Mouse (Mus musculus) heart, postnatal 25 days (tissue): ENCODE results near the gene Ptges3l. TPM values are rescaled to one million over a fixed set of nuclear protein-coding genes. Genes with fewer than 3 reads are reported as not detected.
"Not testable (repeated sequence)": the region's sequence is repeated elsewhere in the genome, so short reads cannot be mapped to it uniquely, and the experiment has no call there.

Experiments used
- DNase-seq: peaks from one replicate; pipeline ENCODE4 v3.0.0; 2022; ENCODE audit warnings: low spot score
- intact Hi-C: fragments of 180-260 bp; cut with DNase I; formaldehyde crosslinking; loops from one replicate; pipeline ENCODE4 v1.15.1; 2025
- total RNA-seq, 2 experiments: library from RNA; stranded (reverse); gene quantifications; 2 replicates each; pipeline ENCODE4 v1.2.3; 2021

The Ptges3l gene
- total RNA-seq, 2 experiments from 2014 or later, result 69.0 to 80.2 TPM

DNA sequence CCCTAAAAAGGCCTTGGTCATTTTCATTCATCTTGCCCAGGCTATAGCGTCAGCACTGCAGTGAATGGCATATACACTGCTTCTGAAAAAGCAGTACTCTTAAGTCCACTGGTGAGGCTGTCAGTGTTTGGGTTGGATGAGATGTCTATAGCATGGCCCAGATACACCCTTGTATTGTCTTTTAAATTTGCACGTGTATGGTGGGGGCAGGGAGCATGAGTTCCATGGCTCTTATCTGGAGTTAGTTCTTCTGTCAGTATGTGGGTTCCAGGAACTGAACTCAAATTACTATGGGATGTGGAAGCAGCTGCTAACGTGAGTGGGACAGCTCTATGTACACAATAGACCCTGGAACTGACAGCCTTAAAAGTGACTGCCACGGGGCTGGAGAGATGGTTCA is 10.7 kb upstream of the Ptges3l start:
- no peak for DNase-seq
- intact Hi-C loops, result no loop called here

- no peak for DNase-seq
- intact Hi-C loops, result no loop called here
Observed at GRCm38 (mm10) chr11:101433396-101433795, 8.3 kb upstream of the Ptges3l start.

DNA sequence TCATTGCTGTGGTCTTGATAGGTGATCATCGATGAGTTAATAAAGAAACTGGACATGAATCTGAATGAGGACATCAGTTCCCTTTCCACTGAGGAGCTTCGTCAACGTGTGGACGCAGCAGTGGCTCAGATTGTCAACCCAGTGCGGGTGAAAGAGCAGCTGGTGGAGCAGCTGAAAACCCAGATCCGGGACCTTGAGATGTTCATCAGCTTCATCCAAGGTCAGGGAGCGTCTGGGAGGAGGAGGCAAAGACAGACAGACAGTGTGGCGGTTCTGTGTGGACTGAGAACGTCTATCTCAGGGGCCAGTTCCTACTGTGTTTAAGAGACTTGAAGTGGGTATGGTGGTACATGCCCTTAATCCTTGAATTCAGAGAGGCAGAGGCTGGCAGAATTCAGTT is 6.2 kb upstream of the Ptges3l start:
- DNase-seq, result no peak
- intact Hi-C loops, result no loop called here

DNA sequence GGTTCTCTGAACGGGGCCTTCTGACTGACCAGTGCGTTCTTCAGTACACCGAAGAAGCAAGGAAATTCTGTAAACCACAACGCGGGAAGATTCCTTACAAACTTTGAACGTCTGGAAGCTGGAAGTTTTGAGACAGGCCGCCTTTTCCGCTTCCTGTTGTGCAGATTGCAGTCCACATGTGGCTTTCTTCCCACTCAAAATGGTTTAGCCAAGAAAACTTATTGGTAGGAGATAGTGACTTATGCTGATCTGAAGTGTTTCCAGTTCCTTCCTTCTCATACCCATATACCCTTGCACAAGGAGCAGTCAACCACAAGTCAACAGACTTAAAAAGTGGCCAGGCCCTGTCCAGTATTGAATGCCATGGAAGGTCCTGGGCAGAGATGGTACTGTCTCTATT is 1.0 kb upstream of the Ptges3l start:
- no peak for DNase-seq
- intact Hi-C loops, result no loop called here

- intact Hi-C loops, result no loop called here
- DNase-seq, result no peak
Observed at GRCm38 (mm10) chr11:101424105-101424851, 855 bp downstream of the Ptges3l start, which contains the start of gene Gm27029. TSS of gene Gm27029 (minus strand) at chr11:101424796.

DNA sequence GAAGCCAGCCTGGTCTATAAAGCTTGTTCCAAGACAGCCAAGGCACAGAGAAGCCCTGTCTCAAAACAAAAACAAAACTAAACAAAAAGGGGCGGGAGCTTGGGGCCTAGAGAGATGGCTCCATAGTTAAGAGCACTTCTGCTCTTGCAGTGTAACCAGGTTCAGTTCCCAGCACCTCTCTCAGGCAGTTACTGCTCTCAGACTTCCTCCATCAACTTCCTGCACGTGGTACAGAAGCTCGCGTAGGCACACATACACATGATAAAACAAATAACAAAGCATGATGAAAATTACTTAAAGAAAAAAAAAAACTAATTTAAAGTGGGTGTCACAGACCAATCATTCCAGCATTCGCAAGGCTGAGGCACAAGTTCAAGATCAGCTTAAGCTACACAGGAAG is 5.0 kb downstream of the Ptges3l start:
- DNase-seq, result no peak
- intact Hi-C loops, result no loop called here

DNA sequence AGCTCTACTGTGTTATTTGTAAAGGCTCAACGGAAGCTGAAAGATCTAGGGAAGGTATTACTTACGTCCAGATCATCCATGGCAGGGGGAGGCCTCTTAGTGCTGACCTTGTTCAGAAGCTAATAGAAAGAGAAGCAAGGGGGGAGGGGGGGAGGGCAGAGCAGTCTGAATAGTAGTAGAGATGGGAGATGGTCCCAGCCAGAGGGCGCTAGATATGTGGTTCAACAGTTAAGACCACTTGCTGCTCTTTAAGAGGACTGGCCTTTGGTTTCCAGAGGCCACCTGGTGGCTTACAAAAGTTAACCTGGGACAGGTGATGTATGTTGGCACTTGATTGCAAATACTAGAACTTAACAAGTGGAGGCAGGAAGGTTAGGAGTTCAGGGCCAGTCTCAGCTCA is 5.5 kb downstream of the Ptges3l start:
- no peak for DNase-seq
- intact Hi-C loops, result no loop called here

GRCm38 (mm10) chr11:101418991-101419390 is 6.1 kb downstream of the Ptges3l start:
- intact Hi-C loops, result no loop called here
- no peak for DNase-seq

- intact Hi-C loops, result no loop called here
- peak; percentile 74 for DNase-seq
Observed at GRCm38 (mm10) chr11:101417101-101417855, 7.9 kb downstream of the Ptges3l start, which contains the start of gene Aarsd1. TSS of gene Aarsd1 (minus strand) at chr11:101417615.

DNA sequence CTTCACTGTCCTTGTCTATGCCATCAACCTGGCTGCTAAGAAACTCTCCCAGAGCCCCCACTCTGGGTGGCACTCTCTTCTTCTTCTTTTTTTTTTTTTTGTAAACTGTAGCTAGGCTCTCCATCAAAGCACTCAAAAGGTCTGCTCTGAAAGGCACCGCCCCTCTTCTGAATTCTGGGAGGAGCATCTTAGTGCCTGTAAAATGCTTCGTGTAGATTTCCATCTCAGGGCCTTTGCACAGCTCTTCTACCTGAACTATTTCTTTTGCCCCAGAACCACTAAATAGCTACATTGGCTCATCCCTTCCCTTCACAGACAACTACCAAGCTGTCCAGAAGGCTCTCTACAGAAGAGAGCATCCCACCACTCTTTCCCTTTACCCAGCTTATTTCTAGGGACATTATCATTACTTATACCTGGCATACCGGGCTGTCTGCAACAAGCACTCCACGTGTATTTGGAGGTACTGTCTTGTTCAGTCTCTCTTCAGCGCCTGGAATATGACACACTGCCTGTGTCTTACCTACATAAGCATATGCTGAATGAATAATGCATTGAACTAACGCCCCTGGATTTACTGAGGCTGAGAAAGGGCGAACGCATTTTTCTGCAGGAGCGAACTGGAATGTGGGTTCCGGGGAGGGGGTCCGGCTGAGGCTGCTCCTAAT is 8.6 kb downstream of the Ptges3l start:
- no peak for DNase-seq
- intact Hi-C loops, result no loop called here

- intact Hi-C loops, result no loop called here
- DNase-seq, result no peak
Observed at GRCm38 (mm10) chr11:101415306-101415705, 9.8 kb downstream of the Ptges3l start.

DNA sequence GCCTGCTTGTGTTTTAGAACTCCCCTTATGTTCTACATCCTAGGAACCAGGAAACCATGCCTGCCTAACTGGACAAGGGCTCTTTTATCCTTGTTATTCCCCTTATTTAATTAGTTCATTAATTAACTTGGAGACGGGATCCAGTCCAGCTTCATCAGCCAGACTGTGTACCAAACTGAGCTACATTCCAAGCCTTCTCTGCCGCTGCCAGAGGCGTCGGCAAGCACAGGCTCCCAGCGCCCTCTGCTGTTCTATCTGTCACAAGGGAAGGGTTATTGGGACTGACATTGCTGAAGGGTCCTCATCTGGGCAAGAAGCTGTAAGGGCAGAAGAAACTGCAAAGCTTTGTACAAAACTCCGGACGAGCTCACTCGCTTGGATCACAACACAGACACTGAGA is 30.0 kb downstream of the Ptges3l start:
- intact Hi-C loops, result loop anchor here (1.0 to 5.0 kb wide), 2 partner anchors 72 to 183 kb away; no protein-coding TSS in a partner anchor
- peak; percentile 49 for DNase-seq

GRCm38 (mm10) chr11:101381817-101382216 is 43.3 kb downstream of the Ptges3l start:
- DNase-seq, result no peak

DNA sequence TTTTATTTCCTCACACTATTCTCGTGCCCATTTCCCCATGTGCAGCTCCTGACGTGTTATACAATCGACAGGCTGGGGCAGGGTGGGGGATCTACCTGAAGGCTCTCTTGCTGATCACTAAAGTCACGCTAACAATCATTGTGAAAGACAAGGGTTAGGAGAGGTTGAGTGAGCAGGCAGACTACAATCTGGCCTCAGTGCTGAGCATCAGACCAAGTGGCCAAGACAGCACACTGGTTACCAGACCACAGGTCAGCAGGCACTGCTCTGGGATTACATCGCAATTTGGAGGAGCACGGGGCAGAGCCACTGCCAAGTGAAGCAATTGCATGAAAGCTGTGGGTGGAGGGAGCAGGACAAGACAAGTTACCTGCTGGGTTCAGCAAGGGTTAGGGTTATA is 46.2 kb downstream of the Ptges3l start:
- intact Hi-C loops, result no loop called here
- DNase-seq, result no peak

More at GRCm38 (mm10) chr11:101381817-101382216, 43.3 kb downstream of the Ptges3l start:
- intact Hi-C loops, result no loop called here

- DNase-seq, intact Hi-C loops: not testable (repeated sequence)
Observed at GRCm38 (mm10) chr11:101378196-101378595, 46.9 kb downstream of the Ptges3l start.

DNA sequence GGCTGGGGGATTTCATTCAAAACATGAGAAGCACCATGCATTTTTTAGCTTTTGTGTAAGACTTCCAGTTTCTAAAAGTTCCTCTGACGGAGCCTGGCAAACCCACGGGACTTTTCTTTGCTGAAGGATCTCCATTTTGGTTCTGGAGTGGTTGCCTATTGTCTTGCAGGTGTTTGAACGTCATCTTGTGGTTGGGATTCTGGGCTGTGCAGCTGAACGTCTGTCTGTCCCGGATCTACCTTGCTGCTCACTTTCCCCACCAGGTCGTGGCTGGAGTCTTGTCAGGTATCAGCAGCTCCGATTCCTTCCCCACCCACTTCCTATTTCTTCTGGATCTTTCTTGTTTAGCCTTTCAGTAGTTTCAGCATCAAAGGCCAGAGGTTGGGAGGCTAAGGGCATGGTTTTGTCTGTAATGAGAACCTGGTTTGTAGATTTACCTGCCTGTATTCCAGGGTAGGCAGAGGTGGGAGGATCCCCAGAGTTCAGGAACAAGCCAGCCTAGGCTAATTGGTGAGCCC is 50.7 kb downstream of the Ptges3l start:
- DNase-seq, result no peak
- intact Hi-C loops, result no loop called here

DNA sequence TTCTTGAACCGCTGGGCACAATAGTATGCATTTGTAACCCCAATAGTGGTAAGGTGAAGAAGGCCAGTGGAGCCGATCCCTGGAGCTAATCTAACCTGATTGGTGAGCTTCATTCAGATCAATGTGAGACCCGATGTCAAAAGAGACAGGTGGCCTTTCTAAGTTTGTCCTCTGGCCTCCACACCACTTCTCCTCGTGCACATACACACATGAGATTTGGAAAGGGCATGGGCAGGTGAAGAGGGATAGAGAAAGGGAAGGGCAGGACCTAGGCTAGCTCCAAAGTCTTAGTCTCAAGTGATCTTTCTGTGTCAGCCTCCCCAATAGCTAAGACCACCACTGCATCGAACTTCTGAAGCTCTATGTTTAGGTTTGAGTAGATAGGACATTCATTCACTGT is 55.0 kb downstream of the Ptges3l start:
- no peak for DNase-seq
- intact Hi-C loops, result no loop called here
